Mouse (Mus musculus): Measurements from ENCODE around the gene Map2k6.
A peak's percentile ranks its signal among the peaks of the same experiment; 100 is the strongest.

The Map2k6 gene

DNA sequence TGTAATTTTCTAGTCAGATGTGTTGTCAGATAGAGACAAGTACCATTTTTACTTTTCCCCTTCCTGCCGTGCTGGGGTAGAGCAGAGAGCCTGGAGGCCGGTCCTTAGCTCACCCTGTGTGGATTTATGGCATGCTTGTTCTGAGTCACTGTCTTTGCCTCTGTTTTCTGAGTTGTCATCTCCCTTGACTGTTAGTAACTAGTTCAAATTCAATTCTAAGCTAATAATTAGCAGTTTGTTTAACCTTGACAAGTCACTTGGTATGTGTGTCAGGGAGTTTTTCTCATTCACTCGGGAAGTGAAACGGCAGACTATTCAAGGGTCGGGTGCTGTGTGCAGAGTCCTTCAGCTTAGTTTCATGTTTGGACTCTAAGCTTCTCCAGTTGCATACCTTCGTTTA lies 86.2 kb downstream of the Map2k6 start:
- DNase-seq (ENCODE audit: low spot score): no peak

GRCm38 (mm10) chr11:110487796-110488195 lies 88.9 kb downstream of the Map2k6 start:
- DNase-seq (ENCODE audit: low spot score): no peak

DNA sequence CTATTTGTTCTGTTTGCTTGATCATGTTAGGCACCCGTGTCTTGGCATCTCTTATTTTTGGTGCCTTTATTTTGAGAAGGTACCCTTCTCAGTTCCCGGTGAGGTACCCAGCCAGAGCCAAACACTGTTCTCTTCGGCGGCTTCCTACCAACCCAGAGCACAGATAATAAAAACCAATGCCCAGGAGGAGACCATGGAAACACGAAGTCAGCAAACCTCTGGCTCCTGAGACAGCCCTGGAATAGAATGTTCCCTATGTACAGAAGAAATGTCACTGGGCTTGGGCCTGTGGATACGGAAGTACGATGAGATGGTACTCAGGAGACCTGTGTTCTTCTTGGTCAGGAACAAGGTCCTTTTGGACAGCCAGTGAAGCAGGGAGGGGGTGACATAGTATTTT lies 89.4 kb downstream of the Map2k6 start:
- DNase-seq (ENCODE audit: low spot score): no peak

- DNase-seq (ENCODE audit: low spot score): no peak
These were observed 96.6 kb downstream of the Map2k6 start for GRCm38 (mm10) chr11:110495323-110496060.

DNA sequence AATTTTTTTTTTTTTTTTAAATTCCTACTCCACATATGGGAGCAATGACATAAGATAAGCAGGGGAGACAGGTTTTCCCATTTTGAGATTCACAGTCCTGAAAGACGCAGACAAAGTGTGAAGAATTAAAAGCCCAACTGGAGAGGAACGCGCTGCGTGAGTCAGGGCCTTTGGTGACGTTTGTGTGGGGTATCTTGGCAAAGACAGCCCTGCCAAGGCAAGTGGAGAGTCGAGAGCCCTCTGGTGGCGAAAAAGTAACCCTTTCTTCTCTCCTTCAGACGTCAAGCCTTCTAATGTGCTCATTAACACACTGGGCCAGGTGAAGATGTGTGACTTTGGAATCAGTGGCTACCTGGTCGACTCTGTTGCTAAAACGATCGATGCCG lies 97.1 kb downstream of the Map2k6 start:
- peak; percentile 69 for DNase-seq (ENCODE audit: low spot score)

- DNase-seq (ENCODE audit: low spot score): no peak
These were observed 98.8 kb downstream of the Map2k6 start for GRCm38 (mm10) chr11:110497743-110498142.

DNA sequence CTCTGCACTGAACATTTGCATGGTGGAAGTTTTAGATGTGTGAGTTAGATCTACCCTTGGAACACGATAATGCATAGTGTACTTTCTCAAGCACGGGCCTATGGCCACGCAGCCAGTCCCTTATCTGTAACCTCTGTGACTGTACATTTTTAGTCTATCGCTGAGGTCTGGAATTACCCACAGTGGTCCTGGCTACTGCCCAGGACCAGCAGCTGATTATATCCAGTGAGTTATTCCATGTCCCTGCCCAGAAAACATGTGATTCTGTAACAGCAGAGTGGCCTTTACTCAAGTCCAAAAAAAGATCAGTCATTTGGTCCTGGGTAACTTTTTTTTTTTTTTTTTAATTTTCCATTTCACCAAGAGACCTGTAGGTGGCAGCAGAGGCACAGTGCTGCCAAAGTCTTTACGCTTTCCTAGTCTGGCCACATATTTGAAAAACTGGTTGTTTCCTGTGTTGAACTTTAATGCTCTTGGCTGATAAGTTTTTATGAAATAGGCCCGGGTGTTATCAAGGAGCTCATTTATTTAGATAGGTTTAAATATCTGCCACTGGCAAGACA lies 99.8 kb downstream of the Map2k6 start:
- peak; percentile 21 for DNase-seq (ENCODE audit: low spot score)

GRCm38 (mm10) chr11:110502937-110503670 lies 104.2 kb downstream of the Map2k6 start:
- DNase-seq (ENCODE audit: low spot score): no peak

DNA sequence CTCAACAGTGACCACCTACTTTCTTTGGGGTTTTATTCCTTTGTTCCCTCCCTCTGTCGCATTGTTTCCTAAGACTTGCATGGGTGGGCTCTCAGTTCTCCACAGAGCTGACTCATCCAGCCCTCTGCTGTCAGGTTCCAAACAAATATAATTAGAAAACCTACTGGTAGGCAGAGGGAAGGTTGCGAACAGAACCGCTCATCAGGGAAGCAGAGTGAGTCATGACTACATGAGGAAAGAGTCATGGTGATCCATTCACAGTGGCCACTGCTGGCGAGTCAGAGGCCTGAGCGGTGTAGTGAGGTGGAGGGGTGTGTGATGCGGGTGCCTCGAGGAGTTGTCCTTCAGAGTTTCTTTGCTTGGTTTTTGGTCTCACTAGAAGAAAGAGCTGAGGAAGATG lies 112.5 kb downstream of the Map2k6 start:
- DNase-seq (ENCODE audit: low spot score): peak; percentile 18

- no peak for DNase-seq (ENCODE audit: low spot score)
These were observed 119.7 kb downstream of the Map2k6 start for GRCm38 (mm10) chr11:110518648-110519047.

- no peak for DNase-seq (ENCODE audit: low spot score)
These were observed 124.0 kb downstream of the Map2k6 start for GRCm38 (mm10) chr11:110522906-110523305.

DNA sequence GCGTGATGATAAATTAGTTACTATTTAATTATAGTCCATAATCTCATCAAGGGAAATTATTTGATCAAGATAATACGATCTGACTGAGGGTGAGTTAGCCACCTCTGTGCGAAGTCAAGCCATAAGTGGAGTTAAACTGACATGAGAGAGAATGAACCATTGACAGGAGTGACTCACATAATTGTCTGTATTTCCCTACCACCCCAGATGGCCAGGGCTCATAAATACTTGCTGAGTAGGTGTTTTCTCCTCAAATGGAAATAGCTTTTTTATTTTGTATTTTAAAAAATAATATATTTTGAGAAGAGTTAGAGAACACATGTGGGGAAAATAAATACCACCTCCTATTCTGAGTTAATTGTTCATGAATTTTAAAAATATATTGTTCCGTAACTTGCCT lies 127.2 kb downstream of the Map2k6 start:
- DNase-seq (ENCODE audit: low spot score): peak; percentile 32

GRCm38 (mm10) chr11:110531087-110531486 lies 132.2 kb downstream of the Map2k6 start:
- no peak for DNase-seq (ENCODE audit: low spot score)

DNA sequence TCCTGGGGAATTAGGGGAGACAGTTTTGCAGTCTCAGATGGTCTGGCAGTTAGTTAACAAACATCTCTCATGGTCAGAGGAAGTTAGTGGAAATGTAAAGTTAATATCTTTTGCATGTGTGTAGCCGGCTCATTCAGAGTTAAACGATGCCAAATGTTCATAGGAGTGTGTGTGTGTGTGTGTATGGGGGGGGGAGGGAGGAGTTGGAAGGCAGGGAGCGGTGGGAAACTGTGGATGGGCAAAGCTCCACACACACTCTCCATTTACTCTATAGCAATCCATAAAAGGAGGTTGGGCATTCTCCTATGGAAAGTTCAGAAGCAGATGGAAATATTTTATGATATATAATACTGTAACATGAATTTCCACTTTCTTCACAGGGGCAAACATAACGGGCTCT lies 135.9 kb downstream of the Map2k6 start:
- DNase-seq (ENCODE audit: low spot score): no peak

- no peak for DNase-seq (ENCODE audit: low spot score)
These were observed 137.6 kb downstream of the Map2k6 start for GRCm38 (mm10) chr11:110536533-110536932.

DNA sequence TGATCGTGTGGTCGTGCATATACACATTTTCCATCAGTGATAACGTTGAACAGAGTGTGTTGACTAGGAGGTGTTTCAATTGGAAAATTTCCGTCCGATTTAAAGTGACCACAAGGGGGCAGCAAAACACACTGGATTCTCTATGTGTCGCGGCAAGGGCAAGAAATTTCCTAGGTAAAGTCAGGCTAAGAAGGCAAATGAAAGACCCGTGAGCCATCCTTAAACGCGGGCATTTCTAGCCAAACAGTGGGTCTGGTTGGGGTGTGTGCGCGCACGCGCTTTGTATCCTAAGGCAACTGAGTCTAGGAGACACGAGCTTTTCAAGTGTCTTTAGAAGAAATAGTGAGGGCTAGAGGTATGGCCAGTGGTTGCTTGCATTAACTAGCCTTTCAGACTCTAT lies 138.7 kb downstream of the Map2k6 start:
- DNase-seq (ENCODE audit: low spot score): peak; percentile 89

- DNase-seq (ENCODE audit: low spot score): no peak
These were observed 139.3 kb downstream of the Map2k6 start for GRCm38 (mm10) chr11:110538206-110538605.

- DNase-seq (ENCODE audit: low spot score): no peak
These were observed 143.0 kb downstream of the Map2k6 start for GRCm38 (mm10) chr11:110541933-110542332.

GRCm38 (mm10) chr11:110544419-110545210 lies 145.7 kb downstream of the Map2k6 start:
- DNase-seq (ENCODE audit: low spot score): no peak

DNA sequence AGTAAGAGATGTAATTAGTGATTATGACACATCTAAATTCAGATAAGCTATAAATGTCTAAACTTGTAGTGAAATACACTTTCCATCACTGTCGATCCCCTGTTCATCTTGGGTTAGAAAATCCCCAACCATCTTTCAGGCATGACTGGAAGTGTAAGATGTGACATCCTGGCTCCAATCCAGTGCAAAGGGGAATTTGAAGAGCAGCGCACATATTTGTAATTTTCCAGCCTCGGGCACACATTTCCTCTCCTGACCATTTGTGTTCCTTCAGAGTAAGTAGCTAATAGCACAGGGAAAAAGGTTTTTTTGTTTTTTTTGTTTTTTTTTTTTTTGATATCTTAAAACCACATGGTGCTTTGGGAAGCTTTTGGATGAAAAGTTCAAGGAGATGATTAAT lies 146.5 kb downstream of the Map2k6 start:
- no peak for DNase-seq (ENCODE audit: low spot score)

DNA sequence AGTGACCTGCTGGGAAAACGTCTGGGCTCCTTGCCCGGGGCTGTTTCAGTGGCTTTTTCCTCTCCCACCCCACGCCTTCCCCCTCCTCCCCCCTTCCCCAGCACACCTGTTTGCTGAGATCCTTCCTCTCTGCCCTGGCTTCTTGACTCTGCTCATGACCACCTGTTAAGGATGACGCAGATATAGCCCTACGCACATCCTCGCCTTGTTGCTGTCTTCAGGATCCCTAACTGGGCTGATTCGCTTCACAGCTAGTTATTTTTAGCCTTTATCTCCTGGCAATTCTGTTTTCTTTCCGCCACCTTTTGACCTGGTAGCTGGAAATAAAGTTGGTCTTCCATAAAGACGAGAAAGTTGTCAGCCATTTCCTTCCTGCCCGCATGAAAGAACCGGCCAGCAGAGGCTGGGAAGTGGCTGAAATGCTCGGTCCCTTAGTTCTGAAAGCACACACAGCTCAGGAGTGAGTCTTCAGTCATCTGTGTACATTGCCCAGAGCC lies 152.6 kb downstream of the Map2k6 start:
- no peak for DNase-seq (ENCODE audit: low spot score)
